Mouse (Mus musculus) forebrain, postnatal 0 days (tissue): ENCODE results near the gene Lmcd1. TPM values are rescaled to one million over a fixed set of nuclear protein-coding genes. Genes with fewer than 3 reads are reported as not detected.

ENCODE experiments used
- ATAC-seq: fragments of 200-750 bp; cut with Nextera tagmentation; 2 replicates; pipeline ENCODE4 v1.8.0; 2017; ENCODE audit warnings: mild to moderate bottlenecking, moderate library complexity
- DNase-seq: peaks from one replicate; pipeline ENCODE4 v3.0.0-alpha.2; 2015
- H3K27ac ChIP-seq: fragments of 300-500 bp; sonication (generic); 2 replicates; pipeline ENCODE4 v1.5.1; 2014; ENCODE audit warnings: low read depth, mild to moderate bottlenecking, antibody characterized with exemption, low read length, moderate library complexity, mixed read lengths
- H3K27me3 ChIP-seq: fragments of 300-500 bp; sonication (generic); 2 replicates; pipeline ENCODE4 v1.6.1; 2014; ENCODE audit warnings: mild to moderate bottlenecking, low read length, mixed read lengths; ENCODE audit not compliant: insufficient read depth
- H3K36me3 ChIP-seq: fragments of 300-500 bp; sonication (generic); 2 replicates; pipeline ENCODE4 v1.6.1; 2014; ENCODE audit warnings: mild to moderate bottlenecking, moderate library complexity; ENCODE audit not compliant: insufficient read depth
- H3K4me1 ChIP-seq: fragments of 300-500 bp; sonication (generic); 2 replicates; pipeline ENCODE4 v1.6.1; 2014; ENCODE audit warnings: antibody characterized with exemption; ENCODE audit not compliant: insufficient read depth
- H3K4me2 ChIP-seq: fragments of 300-500 bp; sonication (generic); 2 replicates; pipeline ENCODE4 v1.6.1; 2014; ENCODE audit warnings: low read depth, mild to moderate bottlenecking, moderate library complexity
- H3K4me3 ChIP-seq: fragments of 300-500 bp; sonication (generic); 2 replicates; pipeline ENCODE4 v1.5.1; 2014; ENCODE audit warnings: low read depth, low read length, mixed read lengths
- H3K9ac ChIP-seq: fragments of 300-500 bp; sonication (generic); 2 replicates; pipeline ENCODE4 v1.6.1; 2014; ENCODE audit warnings: mild to moderate bottlenecking
- H3K9me3 ChIP-seq: fragments of 300-500 bp; sonication (generic); 2 replicates; pipeline ENCODE4 v1.6.1; 2016; ENCODE audit warnings: low read length
- CTCF ChIP-seq: sonication (generic); IDR thresholded peaks from 2 replicates; pipeline ENCODE4 v1.5.1; 2016; ENCODE audit warnings: antibody characterized with exemption, control low read depth, low read depth
- WGBS: fragments of 180-500 bp; shearing (Covaris S2); extraction: QIAGEN DNeasy Blood & Tissue Kit; methylation state at CpG from one replicate; pipeline ENCODE4 v1.1.7; 2014; 5-methylcytosine and 5-hydroxymethylcytosine counted together
- polyA plus RNA-seq: library from polyadenylated mRNA; unstranded; fragments of >200 nt; fragmentation: Nextera tagmentation; extraction: Ambion mirVana; gene quantifications from 2 replicates; pipeline ENCODE4 v1.2.1, GENCODE M21; 2015
- total RNA-seq: library from RNA; depleted of rRNA; stranded (reverse); fragments of >200 nt; gene quantifications from 2 replicates; pipeline ENCODE4 v1.2.3, GENCODE M21; 2014; rRNA removed

Lmcd1 gene
- total and polyA plus RNA-seq, 2 experiments from 2014 or later, result 6.9 to 8.4 TPM

DNA sequence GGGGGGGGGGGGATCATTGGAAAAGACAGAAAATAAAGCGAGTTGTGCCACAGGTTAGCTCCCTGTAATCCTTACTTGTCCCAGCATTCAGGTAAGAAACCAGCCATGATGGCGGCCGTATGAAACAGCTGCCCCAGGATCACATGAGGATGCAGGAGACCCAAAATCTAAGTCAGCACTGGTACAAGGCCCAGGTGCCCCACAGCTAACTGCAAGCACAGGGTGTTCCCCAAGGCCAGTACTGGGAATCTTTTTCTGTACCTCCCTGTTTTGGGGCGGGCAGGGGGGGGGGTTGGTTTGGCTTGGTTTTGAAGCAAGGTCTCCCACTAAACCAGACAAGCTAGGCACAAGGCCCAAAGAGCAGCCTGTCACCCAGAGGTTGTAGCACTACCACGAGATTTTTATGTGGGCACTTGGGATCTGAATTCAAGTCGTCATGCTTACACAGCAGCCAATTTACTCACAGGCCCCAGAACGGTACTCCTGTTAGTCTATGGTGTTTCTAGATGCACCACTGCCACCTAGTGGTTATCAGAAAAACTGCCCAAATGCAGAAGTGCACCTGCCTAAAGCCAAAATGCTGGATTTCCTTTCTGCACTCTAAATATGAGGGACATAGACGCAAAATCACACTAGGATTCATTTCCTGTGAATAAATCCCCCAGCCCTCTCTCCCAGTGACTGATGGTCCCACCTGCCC lies 100.5 kb downstream of the Lmcd1 start:
- ATAC-seq, result peak; percentile 83
- no peak overlapping the region for H3K4me3 ChIP-seq
- 43% methylated on average over 8 of the region's 8 CpGs for WGBS

DNA sequence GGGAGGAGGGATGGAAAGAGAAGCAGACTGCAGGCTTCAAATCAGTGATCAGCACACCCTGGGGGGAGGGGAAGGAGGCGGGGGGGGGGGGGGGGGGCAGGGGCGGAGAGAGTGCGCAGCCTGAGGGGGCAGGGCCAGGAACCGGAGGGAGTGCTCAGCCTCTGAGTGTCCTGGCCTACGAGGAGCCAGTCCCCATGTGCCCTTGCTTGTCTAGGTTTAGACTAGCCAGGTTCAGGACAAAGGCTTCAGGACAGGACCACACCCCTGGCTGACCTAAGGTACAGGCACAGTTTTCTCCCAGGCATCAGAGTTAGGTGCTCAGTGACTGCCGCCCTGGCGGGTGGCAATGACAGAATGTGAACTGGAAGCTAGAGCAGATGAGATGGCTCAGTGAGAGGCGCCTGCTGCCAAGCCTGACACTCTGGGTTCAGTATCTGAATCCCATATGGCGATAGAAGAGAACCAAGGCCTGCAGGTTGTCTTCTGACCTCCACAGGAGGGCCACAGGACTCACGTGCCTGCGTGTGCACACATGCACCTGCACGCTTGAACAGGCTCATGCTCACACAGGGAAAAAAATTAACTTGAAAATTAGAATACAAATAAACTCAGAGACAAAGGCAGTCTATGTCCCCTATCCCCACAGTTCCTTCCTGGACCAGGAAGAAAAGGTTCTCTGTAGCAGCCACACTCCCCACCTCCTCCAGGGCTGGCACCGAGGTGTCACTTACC lies 102.3 kb downstream of the Lmcd1 start:
- Histone ChIP-seq H3K27ac (no peak overlapping the region), H3K27me3 (no peaks in the 10 kb centered on the region), H3K4me3 (no peak overlapping the region), H3K36me3 (no peaks in the 10 kb centered on the region), H3K9me3 (no peaks in the 10 kb centered on the region), H3K4me1 (no peaks in the 10 kb centered on the region), H3K9ac (no peak overlapping the region), H3K4me2 (no peak overlapping the region)
- no peak for DNase-seq
- WGBS, result 63% methylated on average over 10 of the region's 13 CpGs
- no peak for TF ChIP-seq CTCF
- no peak for ATAC-seq

More for the DNA sequence above, 100.5 kb downstream of the Lmcd1 start:
- Histone ChIP-seq H3K9ac (no peak overlapping the region), H3K9me3 (no peaks in the 10 kb centered on the region), H3K27ac (no peak overlapping the region), H3K36me3 (no peaks in the 10 kb centered on the region), H3K4me2 (no peak overlapping the region), H3K27me3 (no peaks in the 10 kb centered on the region), H3K4me1 (no peaks in the 10 kb centered on the region)
- peak; percentile 77 for DNase-seq
- TF ChIP-seq CTCF, result peak; percentile 87

DNA sequence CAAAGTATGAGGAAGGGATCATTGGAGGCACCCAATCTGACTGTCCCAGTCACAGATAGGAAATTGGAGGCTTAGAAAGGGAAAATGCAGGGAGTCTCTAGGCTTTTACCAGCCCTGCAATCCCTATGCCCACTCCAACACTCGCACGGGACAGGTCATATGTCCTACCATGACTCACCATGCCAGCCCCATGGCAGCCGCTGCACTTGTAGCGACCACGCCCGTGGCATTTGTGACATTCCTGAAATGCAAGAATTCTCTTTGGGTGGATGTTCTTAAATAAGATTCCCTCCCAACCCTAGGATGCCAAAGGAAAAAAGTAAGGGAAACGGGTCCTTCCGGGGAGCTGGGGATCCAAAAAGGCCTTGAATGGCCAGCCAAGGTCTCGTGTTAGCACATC lies 105.5 kb downstream of the Lmcd1 start:
- ATAC-seq (no peak), DNase-seq (no peak)
- Histone ChIP-seq H3K4me3 (no peak overlapping the region), H3K9me3 (no peaks in the 10 kb centered on the region), H3K36me3 (no peaks in the 10 kb centered on the region), H3K27me3 (no peaks in the 10 kb centered on the region), H3K9ac (no peak overlapping the region), H3K4me1 (no peaks in the 10 kb centered on the region), H3K27ac (no peak overlapping the region), H3K4me2 (no peak overlapping the region)
- WGBS, result 95% methylated on average over 9 of the region's 9 CpGs
- TF ChIP-seq CTCF, result no peak

Other genes starting within 250 kb of the Lmcd1 start
- 0.29 TPM in 1 of 2 replicates, not detected in the other for gene Ssu2, start 114.3 kb downstream of the Lmcd1 start, total RNA-seq
- gene Ssu2, start 114.3 kb downstream of the Lmcd1 start, polyA plus RNA-seq, result 0.25 and 0.44 TPM in 2 replicates
- not detected in 2 replicates for gene Cav3, start 185.7 kb downstream of the Lmcd1 start, total RNA-seq
- 0.13 TPM in 2 replicates for gene Cav3, start 185.7 kb downstream of the Lmcd1 start, polyA plus RNA-seq
- gene Oxtr, start 216.2 kb downstream of the Lmcd1 start, total RNA-seq, result 5.2 and 6.7 TPM in 2 replicates
- 1.4 and 3.5 TPM in 2 replicates for gene Oxtr, start 216.2 kb downstream of the Lmcd1 start, polyA plus RNA-seq